Mouse (Mus musculus) CH12.LX (cell line): ENCODE results near the gene Laptm5. TPM values are rescaled to one million over a fixed set of nuclear protein-coding genes. Genes with fewer than 3 reads are reported as not detected.

Experiments
- DNase-seq: peaks from one replicate; pipeline ENCODE4 v3.0.0-alpha.2; 2013; ENCODE audit errors: extremely low read depth
- H3K27ac ChIP-seq: 2 replicates; pipeline ENCODE4 v1.5.1; 2012; ENCODE audit warnings: low read depth, mild to moderate bottlenecking, control low read depth, moderate library complexity; ENCODE audit not compliant: insufficient read depth
- H3K27me3 ChIP-seq: replicated peaks from 2 replicates; pipeline ENCODE3; 2012; ENCODE audit warnings: inconsistent platforms
- H3K36me3 ChIP-seq, 2 experiments: replicated peaks in 1 of 2; 2 replicates each; pipeline versions ENCODE3 to v1.6.1; 2012; ENCODE audit warnings: inconsistent platforms in 1 of 2, low read length in 1 of 2, mild to moderate bottlenecking in 1 of 2, mixed read lengths in 1 of 2, moderate library complexity in 1 of 2; ENCODE audit not compliant: control insufficient read depth in 1 of 2, insufficient read depth in 1 of 2
- H3K4me1 ChIP-seq, 2 experiments: 2 replicates each; pipeline ENCODE4 v1.6.1; 2012; ENCODE audit warnings: inconsistent platforms in 1 of 2, moderate library complexity in 1 of 2; ENCODE audit not compliant: insufficient read depth in 2 of 2, control insufficient read depth in 1 of 2
- H3K4me2 ChIP-seq: 2 replicates; pipeline ENCODE4 v1.6.1; 2012; ENCODE audit warnings: low read depth, mild to moderate bottlenecking, control low read depth; ENCODE audit not compliant: poor library complexity, insufficient read depth, severe bottlenecking
- H3K4me3 ChIP-seq, 3 experiments: fragments of 150-350 bp in 1 of 3; sonication (generic) in 1 of 3; replicated peaks in 1 of 3; 2 replicates each; pipeline versions ENCODE3 to v1.5.1; 2011 to 2012; ENCODE audit warnings: low read depth in 2 of 3, low read length in 2 of 3, mild to moderate bottlenecking in 2 of 3, moderate library complexity in 2 of 3, control low read depth in 1 of 3, improper control_type of control experiment in 1 of 3, inconsistent platforms in 1 of 3, mixed read lengths in 1 of 3; ENCODE audit not compliant: poor library complexity in 1 of 3
- H3K79me2 ChIP-seq: replicated peaks from 2 replicates; pipeline ENCODE4 v1.6.1; 2012; ENCODE audit warnings: mild to moderate bottlenecking, moderate library complexity; ENCODE audit not compliant: control insufficient read depth, poor library complexity, insufficient read depth, severe bottlenecking; ENCODE audit errors: extremely low read depth
- H3K9ac ChIP-seq: 2 replicates; pipeline ENCODE4 v1.6.1; 2012; ENCODE audit warnings: low read depth, mild to moderate bottlenecking, control low read depth, moderate library complexity; ENCODE audit not compliant: insufficient read depth
- H3K9me3 ChIP-seq: replicated peaks from 2 replicates; pipeline ENCODE3; 2012; ENCODE audit warnings: low read length, inconsistent platforms, mixed read lengths
- BHLHE40 ChIP-seq: IDR thresholded peaks from 2 replicates; pipeline ENCODE4 v1.6.1; 2011; ENCODE audit warnings: mild to moderate bottlenecking, low read depth, low read length, improper control_type of control experiment
- CHD1 ChIP-seq: IDR thresholded peaks from 2 replicates; pipeline ENCODE4 v1.6.1; 2012; ENCODE audit warnings: low read depth, low read length, improper control_type of control experiment, inconsistent platforms
- ELF1 ChIP-seq: IDR thresholded peaks from 2 replicates; pipeline ENCODE4 v1.6.1; 2014; ENCODE audit warnings: low read depth, mild to moderate bottlenecking, inconsistent platforms, low read length, improper control_type of control experiment
- ETS1 ChIP-seq: conservative IDR thresholded peaks from 2 replicates; pipeline ENCODE4 v1.6.1; 2012; ENCODE audit warnings: low read depth, mild to moderate bottlenecking, inconsistent platforms, low read length, improper control_type of control experiment, moderate library complexity
- HCFC1 ChIP-seq: IDR thresholded peaks from 2 replicates; pipeline ENCODE4 v1.6.1; 2012; ENCODE audit warnings: low read depth, mild to moderate bottlenecking, inconsistent platforms, low read length, improper control_type of control experiment
- MEF2A ChIP-seq: IDR thresholded peaks from 2 replicates; pipeline ENCODE4 v1.6.1; 2014; ENCODE audit warnings: low read depth, mild to moderate bottlenecking, inconsistent platforms, low read length, improper control_type of control experiment, borderline replicate concordance
- MXI1 ChIP-seq: IDR thresholded peaks from 2 replicates; pipeline ENCODE4 v1.6.1; 2011; ENCODE audit warnings: mild to moderate bottlenecking, low read depth, low read length, improper control_type of control experiment
- MYC ChIP-seq: IDR thresholded peaks from 2 replicates; pipeline ENCODE4 v1.6.1; 2011; ENCODE audit warnings: low read depth, mild to moderate bottlenecking, improper control_type of control experiment, low read length
- NELFE ChIP-seq: IDR thresholded peaks from 2 replicates; pipeline ENCODE4 v1.6.1; 2011; ENCODE audit warnings: low read depth, low read length, improper control_type of control experiment
- NRF1 ChIP-seq: IDR thresholded peaks from 2 replicates; pipeline ENCODE4 v1.6.1; 2014; ENCODE audit warnings: low read depth, mild to moderate bottlenecking, inconsistent platforms, low read length, improper control_type of control experiment, moderate library complexity
- PAX5 ChIP-seq: IDR thresholded peaks from 2 replicates; pipeline ENCODE4 v1.6.1; 2012; ENCODE audit warnings: low read length, inconsistent platforms, mixed read lengths
- POLR2AphosphoS2 ChIP-seq: IDR thresholded peaks from 2 replicates; pipeline ENCODE4 v1.6.1; 2011; ENCODE audit warnings: low read depth, low read length, improper control_type of control experiment
- RCOR1 ChIP-seq: conservative IDR thresholded peaks from 2 replicates; pipeline ENCODE4 v1.6.1; 2012; ENCODE audit warnings: low read depth, mild to moderate bottlenecking, inconsistent platforms, low read length, improper control_type of control experiment
- TBP ChIP-seq: conservative IDR thresholded peaks from 2 replicates; pipeline ENCODE4 v1.6.1; 2011; ENCODE audit warnings: low read depth, low read length, improper control_type of control experiment
- TCF12 ChIP-seq: IDR thresholded peaks from 2 replicates; pipeline ENCODE4 v1.6.1; 2014; ENCODE audit warnings: low read depth, mild to moderate bottlenecking, inconsistent platforms, low read length, improper control_type of control experiment
- UBTF ChIP-seq: IDR thresholded peaks from 2 replicates; pipeline ENCODE4 v1.6.1; 2012; ENCODE audit warnings: low read depth, mild to moderate bottlenecking, inconsistent platforms, low read length, improper control_type of control experiment, moderate library complexity
- ZC3H11A ChIP-seq: IDR thresholded peaks from 2 replicates; pipeline ENCODE4 v1.6.1; 2012; ENCODE audit warnings: low read depth, mild to moderate bottlenecking, inconsistent platforms, low read length, improper control_type of control experiment
- dilution Hi-C: fragments of 300-500 bp; cut with MboI; formaldehyde crosslinking; loops from 2 replicates; pipeline ENCODE4 v1.14.3; 2020; ENCODE audit warnings: low sequenced_read_pairs; ENCODE audit not compliant: extremely low pct_unique_long_range_greater_than_20kb, extremely low pct_ligation_motif_present
- in situ Hi-C: fragments of 300-500 bp; cut with MboI; formaldehyde crosslinking; loops from 3 replicates; pipeline ENCODE4 v1.14.3; 2019; ENCODE audit warnings: low sequenced_read_pairs, low pct_ligation_motif_present, low pct_unique_long_range_greater_than_20kb, mixed read lengths
- polyA plus RNA-seq: library from polyadenylated mRNA; unstranded; fragments of >175 nt; gene quantifications from 2 replicates; pipeline ENCODE4 v1.2.1, GENCODE M21; 2012; ENCODE audit warnings: low read depth; ENCODE audit not compliant: insufficient read length
- total RNA-seq, 2 experiments: library from RNA; depleted of rRNA; stranded (reverse); fragments of 300-350 nt in 1 of 2; fragments of >200 nt in 1 of 2; gene quantifications; 2 replicates each; pipeline ENCODE4 v1.2.3; 2012 to 2014

Gene Laptm5
- total and polyA plus RNA-seq, 3 experiments = 41.1 to 594 (median 225) TPM

DNA sequence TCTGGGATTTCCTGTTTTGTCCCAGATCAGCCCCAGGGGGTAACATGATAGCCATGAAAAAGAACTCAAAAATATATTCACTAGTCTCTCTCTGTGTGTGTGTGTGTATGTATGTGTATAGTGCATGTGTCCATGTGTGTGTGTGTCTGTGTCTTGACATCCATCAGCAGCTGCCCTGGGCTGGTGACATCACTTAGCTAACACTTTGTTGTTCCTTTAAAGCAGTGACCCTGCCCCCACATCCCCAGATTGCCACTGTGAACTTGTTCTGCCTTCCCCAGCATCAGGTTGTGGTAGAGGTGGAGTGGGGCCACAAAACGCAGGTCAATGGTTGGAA, 33.9 kb upstream of the Laptm5 start:
- Histone ChIP-seq H3K36me3 (no peaks in the 10 kb centered on the region), H3K4me1 (peaks cover 0 to 8% of the 10 kb centered on the region in 2 experiments; a peak in 2 of 4 replicates), H3K4me3 (no peak overlapping the region), H3K27ac (no peak overlapping the region)
- no peak for TF ChIP-seq UBTF
- no peak for TF ChIP-seq ZC3H11A
- no peak for TF ChIP-seq MYC
- no peak for TF ChIP-seq ETS1
- no peak for TF ChIP-seq HCFC1
- TF ChIP-seq TCF12 = no peak
- no peak for TF ChIP-seq NRF1
- TF ChIP-seq PAX5 = no peak
- TF ChIP-seq, all 38 proteins: peak for 0
- dilution Hi-C loops (no loop called here), in situ Hi-C loops (loop anchor here (5.0 kb wide), 1 partner anchor 92 kb away; no protein-coding TSS in a partner anchor)
- no peak for DNase-seq
- H3K27me3 ChIP-seq = peaks cover 91% of the 10 kb centered on the region
- H3K9me3 ChIP-seq = no peaks in the 10 kb centered on the region
- H3K79me2 ChIP-seq = no peaks in the 10 kb centered on the region
- no peak overlapping the region for H3K9ac ChIP-seq
- H3K4me2 ChIP-seq = no peak overlapping the region

DNA sequence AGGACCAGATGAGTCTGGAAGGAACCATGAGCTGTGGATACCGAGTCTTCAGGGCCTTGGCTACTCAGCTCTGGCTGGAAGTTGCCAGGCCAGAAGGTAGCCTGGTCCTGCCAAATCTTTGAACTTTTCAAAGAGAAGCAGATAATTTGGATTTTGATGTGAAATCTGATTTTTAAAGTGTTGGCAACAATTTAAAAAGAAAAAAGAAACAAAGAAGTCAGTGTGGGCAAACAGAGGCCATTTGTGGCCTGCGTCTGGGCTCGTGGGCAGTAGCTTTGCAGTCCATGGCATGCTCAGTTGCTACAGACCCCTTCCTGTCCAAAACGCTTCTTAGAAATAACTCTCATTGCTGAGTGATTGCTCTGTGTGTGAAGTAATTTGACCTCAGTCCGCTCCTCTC, 31.6 kb upstream of the Laptm5 start:
- Histone ChIP-seq H3K27me3 (peaks cover 87% of the 10 kb centered on the region), H3K9me3 (no peaks in the 10 kb centered on the region), H3K4me2 (no peak overlapping the region), H3K4me3 (no peak overlapping the region), H3K4me1 (peaks cover 0 to 1% of the 10 kb centered on the region in 2 experiments; a peak in 1 of 4 replicates), H3K36me3 (no peaks in the 10 kb centered on the region), H3K27ac (no peak overlapping the region), H3K79me2 (no peaks in the 10 kb centered on the region), H3K9ac (no peak overlapping the region)
- DNase-seq = no peak
- in situ Hi-C loops (no loop called here), dilution Hi-C loops (no loop called here)
- TF ChIP-seq NRF1 = no peak
- no peak for TF ChIP-seq MYC
- TF ChIP-seq MEF2A = no peak
- TF ChIP-seq POLR2AphosphoS2 = no peak
- TF ChIP-seq TBP = no peak
- no peak for TF ChIP-seq TCF12
- no peak for TF ChIP-seq PAX5
- TF ChIP-seq CHD1 = no peak
- no peak for TF ChIP-seq ETS1
- no peak for TF ChIP-seq RCOR1
- no peak for TF ChIP-seq UBTF
- TF ChIP-seq BHLHE40 = no peak
- no peak for TF ChIP-seq ELF1
- no peak for TF ChIP-seq MXI1
- no peak for TF ChIP-seq NELFE
